Mouse (Mus musculus): Measurements from ENCODE around the gene Gm37240. TPM values are rescaled to one million over a fixed set of nuclear protein-coding genes. Genes with fewer than 3 reads are reported as not detected.
"Not testable (repeated sequence)": the region's sequence is repeated elsewhere in the genome, so short reads cannot be mapped to it uniquely, and the experiment has no call there.

Gene Gm37240
- polyA plus RNA-seq, 1 experiment from 2014 or later, result 12.7 TPM

DNA sequence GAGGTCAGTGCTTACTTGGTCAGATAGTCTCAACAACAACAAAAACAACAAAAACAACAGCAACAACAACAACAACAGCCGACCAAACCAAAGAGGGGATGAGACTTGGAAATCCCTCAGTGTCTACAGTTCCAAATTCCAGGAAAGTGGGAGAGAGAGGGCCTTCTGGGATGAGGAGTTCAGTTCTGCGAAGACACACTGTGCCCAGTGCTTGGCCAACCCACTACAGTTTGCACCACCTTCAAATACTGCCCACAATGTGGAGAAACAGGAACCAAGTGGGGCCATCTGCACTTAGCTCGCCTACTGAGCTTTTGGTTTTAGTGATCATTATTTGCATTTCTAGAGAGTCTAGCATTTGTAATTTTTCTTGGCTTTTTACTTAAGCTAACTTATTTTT is 1218.4 kb downstream of the Gm37240 start:
- no peak overlapping the region for H3K9ac ChIP-seq
- WGBS, result 80% methylated on average over 3 of the region's 3 CpGs
- H3K9me3 ChIP-seq (replicated peaks), result no peaks in the 10 kb centered on the region
- no peak for ATAC-seq (replicated peaks; ENCODE audit: insufficient number of reproducible peaks, insufficient read depth, low FRiP score, low read depth)
- peaks cover 26% of the 10 kb centered on the region for H3K4me1 ChIP-seq (replicated peaks)
- no peak overlapping the region for H3K4me3 ChIP-seq
- no peak overlapping the region for H3K4me2 ChIP-seq
- no peaks in the 10 kb centered on the region for H3K36me3 ChIP-seq
- H3K27ac ChIP-seq, result no peak overlapping the region
- H3K27me3 ChIP-seq, result peaks cover 16% of the 10 kb centered on the region

DNA sequence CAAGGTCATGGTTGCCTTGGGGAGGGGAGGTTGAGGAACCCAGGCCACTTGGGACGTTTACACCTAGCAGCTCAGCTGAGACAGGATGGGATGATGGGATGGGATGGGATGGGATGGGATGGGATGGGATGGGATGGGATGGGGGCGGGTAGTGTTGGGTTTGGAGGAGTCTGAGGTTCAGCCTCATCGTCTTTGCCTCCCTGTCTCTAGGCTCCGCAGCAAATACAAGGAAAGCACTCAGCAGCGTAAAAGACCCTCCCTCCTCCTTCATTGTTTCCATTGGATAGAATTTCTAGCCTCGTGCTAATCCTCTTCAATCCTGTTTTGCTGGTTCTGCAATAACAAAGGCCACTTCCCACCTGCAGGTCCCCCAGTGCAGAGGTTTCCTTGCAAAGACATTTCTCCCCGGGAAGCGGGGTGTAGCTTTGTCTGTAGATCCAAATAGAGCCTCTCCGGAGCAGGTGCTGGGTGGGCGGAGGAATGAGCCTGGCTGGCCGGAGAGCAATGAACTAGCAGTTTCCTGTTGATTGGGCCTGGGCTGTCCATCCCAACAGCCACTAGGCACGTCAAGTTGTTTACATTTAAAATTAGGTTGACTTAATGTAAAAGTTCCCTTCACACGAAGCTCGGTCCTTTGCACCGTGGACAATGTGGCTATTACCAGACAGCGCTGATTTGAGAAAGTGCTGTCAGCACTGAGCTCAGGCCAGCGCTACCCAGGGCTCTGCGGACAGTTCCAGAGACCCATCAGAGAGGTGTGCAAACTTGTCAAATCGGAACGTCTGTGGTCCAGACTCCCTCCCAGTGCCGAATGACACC is 1221.9 kb downstream of the Gm37240 start:
- H3K4me2 ChIP-seq, result peak overlapping the region; percentile 63
- H3K4me1 ChIP-seq (replicated peaks), result peaks cover 26% of the 10 kb centered on the region
- H3K27me3 ChIP-seq, result peaks cover 20% of the 10 kb centered on the region
- WGBS, result 13% methylated on average over 21 of the region's 21 CpGs
- H3K36me3 ChIP-seq, result no peaks in the 10 kb centered on the region
- ATAC-seq (replicated peaks; ENCODE audit: insufficient number of reproducible peaks, insufficient read depth, low FRiP score, low read depth), result peak; percentile 47; the same call in 1 of the 2 replicates
- peak overlapping the region; percentile 44; the same call in 1 of the 2 replicates for H3K9ac ChIP-seq
- no peaks in the 10 kb centered on the region for H3K9me3 ChIP-seq (replicated peaks)
- H3K27ac ChIP-seq, result 0 out of 2 replicates have a peak overlapping the region, but pooled peaks have one; percentile 28
- peak overlapping the region; percentile 42 for H3K4me3 ChIP-seq

DNA sequence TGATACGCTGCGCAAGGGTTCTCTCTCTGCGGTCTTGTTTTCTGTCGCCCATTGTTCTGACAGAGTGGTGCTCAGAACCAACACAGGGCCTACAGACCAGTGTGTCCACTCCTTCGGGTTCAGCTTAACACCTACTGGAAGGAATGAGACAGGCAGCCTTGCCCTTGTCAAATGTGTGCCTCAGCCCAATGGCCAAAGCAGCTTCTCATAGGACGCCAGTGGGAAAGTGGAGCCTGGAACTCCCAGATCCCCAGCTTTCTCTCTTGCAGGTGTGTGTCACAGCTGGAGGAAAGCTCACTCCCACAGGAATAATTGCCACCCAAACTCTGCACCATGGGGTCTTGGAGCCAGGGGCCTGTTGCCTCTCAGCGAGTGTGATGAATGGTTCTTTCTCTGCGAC is 1222.6 kb downstream of the Gm37240 start:
- ATAC-seq (replicated peaks; ENCODE audit: insufficient number of reproducible peaks, insufficient read depth, low FRiP score, low read depth), result no peak
- Histone ChIP-seq H3K4me1 (replicated peaks) (peaks cover 26% of the 10 kb centered on the region), H3K27ac (no peak overlapping the region), H3K36me3 (no peaks in the 10 kb centered on the region), H3K9ac (no peak overlapping the region), H3K27me3 (peaks cover 20% of the 10 kb centered on the region), H3K4me2 (no peak overlapping the region), H3K4me3 (no peak overlapping the region), H3K9me3 (replicated peaks) (no peaks in the 10 kb centered on the region)
- WGBS, result 78% methylated on average over 8 of the region's 8 CpGs

DNA sequence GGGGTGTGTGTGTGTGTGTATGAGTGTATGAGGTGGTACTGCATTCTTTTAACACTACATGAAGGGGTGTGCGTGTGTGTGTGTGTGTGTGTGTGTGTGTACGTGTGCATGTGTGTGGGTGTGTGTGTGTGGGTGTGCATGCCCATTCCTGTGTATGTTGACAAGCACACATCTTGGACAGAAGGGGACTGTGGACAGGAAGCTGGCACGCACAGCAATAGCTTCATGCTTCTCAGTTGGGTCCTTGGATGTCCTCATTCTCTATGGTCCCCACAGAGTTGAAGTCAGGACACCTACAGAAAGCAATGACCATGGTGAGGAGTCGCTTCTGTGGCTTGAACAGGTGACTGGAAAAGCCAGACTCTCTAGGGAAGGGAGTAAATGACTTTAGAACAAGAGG is 1223.5 kb downstream of the Gm37240 start:
- no peak overlapping the region for H3K4me2 ChIP-seq
- H3K27ac ChIP-seq, result no peak overlapping the region
- no peaks in the 10 kb centered on the region for H3K36me3 ChIP-seq
- H3K4me1 ChIP-seq (replicated peaks), result peaks cover 26% of the 10 kb centered on the region
- H3K9ac ChIP-seq, result no peak overlapping the region
- H3K9me3 ChIP-seq (replicated peaks), result no peaks in the 10 kb centered on the region
- H3K4me3 ChIP-seq, result no peak overlapping the region
- peaks cover 20% of the 10 kb centered on the region for H3K27me3 ChIP-seq
- no peak for ATAC-seq (replicated peaks; ENCODE audit: insufficient number of reproducible peaks, insufficient read depth, low FRiP score, low read depth)
- WGBS, result 74% methylated on average over 4 of the region's 4 CpGs

DNA sequence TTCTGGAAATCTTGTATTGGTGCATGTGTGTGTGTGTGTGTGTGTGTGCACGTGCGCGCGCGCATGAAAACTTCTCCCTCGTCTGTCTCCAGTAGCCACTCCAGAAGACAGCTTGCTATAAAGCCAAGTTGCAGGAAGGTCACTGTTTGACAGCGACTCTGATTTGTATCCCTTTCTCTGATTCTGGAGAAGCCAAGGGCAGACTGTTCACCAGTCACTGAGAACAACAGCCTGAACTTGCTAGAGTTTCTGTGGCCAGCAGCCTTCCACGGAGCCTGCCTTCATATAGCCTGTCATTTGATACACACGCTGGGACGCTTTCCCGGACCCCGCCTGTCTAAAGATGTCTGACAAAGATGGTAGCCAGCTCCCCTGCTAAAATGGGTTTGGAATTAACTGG is 1224.2 kb downstream of the Gm37240 start:
- WGBS, result 82% methylated on average over 12 of the region's 12 CpGs
- H3K9ac ChIP-seq, result no peak overlapping the region
- peaks cover 20% of the 10 kb centered on the region for H3K4me1 ChIP-seq (replicated peaks)
- no peak for ATAC-seq (replicated peaks; ENCODE audit: insufficient number of reproducible peaks, insufficient read depth, low FRiP score, low read depth)
- no peaks in the 10 kb centered on the region for H3K36me3 ChIP-seq
- no peaks in the 10 kb centered on the region for H3K9me3 ChIP-seq (replicated peaks)
- H3K4me3 ChIP-seq, result no peak overlapping the region
- no peak overlapping the region for H3K4me2 ChIP-seq
- H3K27me3 ChIP-seq, result peaks cover 20% of the 10 kb centered on the region
- H3K27ac ChIP-seq, result no peak overlapping the region

DNA sequence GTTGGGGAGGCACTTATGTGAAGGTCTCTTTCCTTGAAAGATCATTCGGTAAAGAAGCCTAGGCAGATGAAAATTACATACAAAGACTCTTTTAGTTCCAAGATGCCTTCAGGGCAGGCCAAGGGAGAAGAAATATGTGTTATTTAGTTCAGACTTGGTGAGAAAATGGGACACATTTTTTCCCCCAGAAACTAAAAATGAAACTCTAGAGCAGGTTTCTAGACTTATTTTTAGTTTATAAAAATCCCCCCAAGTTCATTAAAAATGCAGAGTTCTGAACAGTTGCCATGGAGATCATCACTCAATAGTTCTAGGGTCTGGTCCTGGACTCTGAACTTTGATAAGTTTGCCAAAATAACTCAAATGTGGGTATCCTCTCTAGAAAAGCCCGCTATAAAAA is 1226.9 kb downstream of the Gm37240 start:
- Histone ChIP-seq H3K27me3 (peaks cover 15% of the 10 kb centered on the region), H3K4me1 (replicated peaks) (peaks cover 6% of the 10 kb centered on the region), H3K27ac (no peak overlapping the region), H3K36me3 (no peaks in the 10 kb centered on the region), H3K4me2 (no peak overlapping the region), H3K9ac (no peak overlapping the region), H3K4me3 (no peak overlapping the region), H3K9me3 (replicated peaks) (no peaks in the 10 kb centered on the region)
- ATAC-seq (replicated peaks; ENCODE audit: insufficient number of reproducible peaks, insufficient read depth, low FRiP score, low read depth), result no peak
- 76% methylated on average over 2 of the region's 2 CpGs for WGBS

DNA sequence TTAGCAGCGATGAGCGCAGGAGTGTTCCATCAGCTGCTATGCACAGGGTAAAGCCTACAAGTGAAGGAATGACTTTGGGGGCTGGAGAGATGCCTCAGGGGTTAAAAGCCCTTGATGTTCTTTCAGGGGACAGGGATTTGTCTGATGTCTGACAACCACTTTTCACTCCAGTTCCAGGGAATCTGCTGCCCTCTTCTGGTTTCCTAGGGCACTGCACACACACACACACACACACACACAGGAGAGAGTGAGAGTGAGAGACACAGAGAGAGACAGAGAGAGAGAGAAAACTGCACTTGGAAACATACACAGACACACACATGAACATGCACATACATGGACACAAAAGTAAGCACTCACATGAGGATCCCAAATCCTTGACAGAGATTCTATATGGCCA is 1228.4 kb downstream of the Gm37240 start:
- Histone ChIP-seq H3K27me3 (0 out of 2 replicates have a peak, but pooled peaks cover 4% of the 10 kb centered on the region), H3K4me1 (replicated peaks) (peaks cover 20% of the 10 kb centered on the region), H3K27ac (no peak overlapping the region), H3K36me3 (no peaks in the 10 kb centered on the region), H3K9ac (no peak overlapping the region), H3K4me3 (no peak overlapping the region), H3K9me3 (replicated peaks) (no peaks in the 10 kb centered on the region), H3K4me2 (no peak overlapping the region)
- 100% methylated on average over 2 of the region's 2 CpGs for WGBS
- no peak for ATAC-seq (replicated peaks; ENCODE audit: insufficient number of reproducible peaks, insufficient read depth, low FRiP score, low read depth)

DNA sequence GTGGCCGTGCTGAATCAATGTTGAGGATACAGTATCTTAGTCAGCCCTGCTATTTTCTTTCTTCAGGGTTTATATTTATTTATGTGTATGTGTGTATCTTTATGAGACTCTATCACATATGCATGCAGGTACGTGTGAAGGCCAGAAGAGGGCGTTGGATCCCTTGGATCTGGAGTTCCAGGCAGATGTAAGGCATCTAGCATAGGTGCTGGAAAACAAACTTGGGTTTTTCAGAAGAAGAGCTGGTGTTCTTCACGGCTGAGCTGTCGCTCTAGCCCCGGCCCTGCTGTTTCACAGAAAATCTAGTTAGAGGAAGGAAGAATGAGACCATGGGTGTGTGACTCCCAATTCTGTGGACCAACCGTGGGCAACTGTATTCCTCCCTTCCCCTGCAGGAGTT is 1229.3 kb downstream of the Gm37240 start:
- Histone ChIP-seq H3K9me3 (replicated peaks) (no peaks in the 10 kb centered on the region), H3K4me2 (no peak overlapping the region), H3K36me3 (no peaks in the 10 kb centered on the region), H3K4me3 (no peak overlapping the region), H3K4me1 (replicated peaks) (peaks cover 29% of the 10 kb centered on the region), H3K9ac (no peak overlapping the region), H3K27ac (no peak overlapping the region), H3K27me3 (0 out of 2 replicates have a peak, but pooled peaks cover 4% of the 10 kb centered on the region)
- WGBS, result 84% methylated on average over 7 of the region's 7 CpGs
- ATAC-seq (replicated peaks; ENCODE audit: insufficient number of reproducible peaks, insufficient read depth, low FRiP score, low read depth), result no peak

DNA sequence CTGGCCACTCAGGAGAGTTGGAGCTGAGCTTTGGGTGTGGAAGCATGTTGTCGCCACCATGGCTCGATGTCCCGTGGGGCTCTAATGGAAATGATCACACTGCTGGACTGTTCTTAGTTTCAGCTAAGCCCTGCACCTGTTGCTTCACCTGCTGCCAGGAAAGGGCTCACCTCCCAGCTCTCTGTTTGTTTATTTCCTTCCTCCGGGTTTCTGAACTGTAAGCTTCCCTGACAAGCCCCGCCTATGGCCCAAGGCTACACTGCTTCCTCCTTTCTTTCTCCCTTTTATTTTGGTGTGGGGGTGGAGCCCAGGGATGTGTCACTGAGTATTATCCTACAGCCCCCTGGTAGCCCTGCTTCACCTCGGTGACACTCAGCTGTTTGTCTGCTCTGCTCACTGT is 1230.1 kb downstream of the Gm37240 start:
- Histone ChIP-seq H3K9me3 (replicated peaks) (no peaks in the 10 kb centered on the region), H3K4me3 (no peak overlapping the region), H3K9ac (no peak overlapping the region), H3K27ac (no peak overlapping the region), H3K36me3 (no peaks in the 10 kb centered on the region), H3K4me2 (no peak overlapping the region), H3K27me3 (no peaks in the 10 kb centered on the region), H3K4me1 (replicated peaks) (peaks cover 37% of the 10 kb centered on the region)
- WGBS, result 65% methylated on average over 6 of the region's 6 CpGs
- ATAC-seq (replicated peaks; ENCODE audit: insufficient number of reproducible peaks, insufficient read depth, low FRiP score, low read depth), result no peak

DNA sequence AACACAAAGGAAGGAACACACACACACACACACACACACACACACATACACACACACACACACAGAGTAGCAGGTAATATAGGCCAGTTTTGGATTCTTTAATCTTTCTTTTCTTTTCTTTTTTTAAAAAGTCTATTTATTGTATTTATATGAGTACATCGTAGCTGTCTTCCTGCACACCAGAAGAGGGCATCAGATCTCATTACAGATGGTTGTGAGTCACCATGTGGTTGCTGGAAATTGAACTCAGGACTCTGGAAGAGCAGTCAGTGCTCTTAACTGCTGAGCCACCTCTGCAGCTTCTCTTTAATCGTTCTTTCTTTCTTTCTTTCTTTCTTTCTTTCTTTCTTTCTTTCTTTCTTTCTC is 1231.5 kb downstream of the Gm37240 start:
- not testable (repeated sequence) for ATAC-seq (replicated peaks; ENCODE audit: insufficient number of reproducible peaks, insufficient read depth, low FRiP score, low read depth); H3K4me3 ChIP-seq; H3K36me3 ChIP-seq; H3K9me3 ChIP-seq (replicated peaks); H3K27me3 ChIP-seq; H3K27ac ChIP-seq; H3K9ac ChIP-seq
- Histone ChIP-seq H3K4me2 (peak overlapping the region; percentile 56; the same call in 1 of the 2 replicates), H3K4me1 (replicated peaks) (peaks cover 39% of the 10 kb centered on the region)
- 77% methylated on average over 2 of the region's 2 CpGs for WGBS

DNA sequence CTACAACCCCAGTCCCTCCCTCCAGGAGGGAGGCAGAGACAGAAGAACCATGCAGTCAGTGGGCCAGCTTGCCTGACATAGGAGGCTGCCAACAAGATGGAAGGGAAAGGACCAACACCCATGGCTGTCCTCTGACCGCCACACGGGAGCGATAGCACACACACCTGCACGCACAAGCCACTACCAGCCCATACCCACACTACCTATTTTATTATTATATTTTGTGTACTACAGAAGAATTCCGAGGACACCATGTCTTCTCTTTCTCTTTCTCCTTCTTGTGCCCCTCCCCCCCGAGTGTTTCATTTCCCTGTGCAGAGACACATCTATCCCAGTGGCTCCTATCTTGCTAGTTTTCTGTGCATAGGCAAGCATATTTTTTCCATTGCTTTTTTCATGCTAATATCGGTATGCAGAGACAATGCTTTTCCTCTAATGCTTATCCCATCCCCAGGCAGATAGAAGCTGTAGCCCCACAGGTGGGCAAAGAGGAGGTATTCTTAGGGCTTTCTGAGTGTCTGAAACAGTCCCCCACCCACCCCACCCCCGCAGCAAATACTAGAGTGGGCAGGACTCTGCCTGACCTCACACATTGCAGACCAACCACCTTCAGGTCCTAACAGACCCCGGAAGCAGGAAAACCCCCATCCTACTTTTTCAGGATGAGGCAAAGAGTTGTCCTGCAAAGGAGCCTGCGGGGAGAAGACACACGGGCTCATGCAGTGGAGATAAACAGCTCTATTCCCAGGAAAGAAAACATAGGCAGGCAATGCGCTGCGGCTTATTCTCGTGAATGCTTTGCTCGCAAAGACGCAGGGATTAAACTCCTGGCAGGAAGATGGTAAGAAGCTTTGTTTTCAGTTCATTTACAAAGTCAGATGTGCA is 1232.2 kb downstream of the Gm37240 start:
- no peaks in the 10 kb centered on the region for H3K9me3 ChIP-seq (replicated peaks)
- peak overlapping the region; percentile 56 for H3K4me2 ChIP-seq
- peak overlapping the region; percentile 15; the same call in 1 of the 2 replicates for H3K4me3 ChIP-seq
- ATAC-seq (replicated peaks; ENCODE audit: insufficient number of reproducible peaks, insufficient read depth, low FRiP score, low read depth), result no peak
- 19% methylated on average over 16 of the region's 16 CpGs for WGBS
- H3K9ac ChIP-seq, result 0 out of 2 replicates have a peak overlapping the region, but pooled peaks have one; percentile 14
- H3K4me1 ChIP-seq (replicated peaks), result peaks cover 39% of the 10 kb centered on the region
- H3K36me3 ChIP-seq, result no peaks in the 10 kb centered on the region
- H3K27ac ChIP-seq, result peak overlapping the region; percentile 78
- H3K27me3 ChIP-seq, result no peaks in the 10 kb centered on the region

Data from heart, embryonic 15.5 days (tissue).